Mouse (Mus musculus) E14TG2a.4 (cell line): ENCODE results near the gene Rab3gap2.

Experiments used
- CTCF ChIP-seq: conservative IDR thresholded peaks from 2 replicates; pipeline ENCODE4 v1.5.1; 2014; ENCODE audit warnings: low read length
- NANOG ChIP-seq: IDR thresholded peaks from 2 replicates; pipeline ENCODE4 v1.6.1; 2014; ENCODE audit warnings: borderline replicate concordance, low read length, mixed read lengths
- POU5F1 ChIP-seq: IDR thresholded peaks from 2 replicates; pipeline ENCODE4 v1.6.1; 2014; ENCODE audit warnings: low read length, borderline replicate concordance

- TF ChIP-seq CTCF: no peak
- TF ChIP-seq POU5F1: no peak
- TF ChIP-seq NANOG: no peak
These were observed 41.5 kb downstream of the Rab3gap2 start for GRCm38 (mm10) chr1:185245456-185245855.
